Mouse (Mus musculus): Measurements from ENCODE around the gene Nf2. TPM values are rescaled to one million over a fixed set of nuclear protein-coding genes. Genes with fewer than 3 reads are reported as not detected.
"Not testable (repeated sequence)": the region's sequence is repeated elsewhere in the genome, so short reads cannot be mapped to it uniquely, and the experiment has no call there.

Gene Nf2
- polyA plus RNA-seq, 1 experiment = 38.0 TPM

DNA sequence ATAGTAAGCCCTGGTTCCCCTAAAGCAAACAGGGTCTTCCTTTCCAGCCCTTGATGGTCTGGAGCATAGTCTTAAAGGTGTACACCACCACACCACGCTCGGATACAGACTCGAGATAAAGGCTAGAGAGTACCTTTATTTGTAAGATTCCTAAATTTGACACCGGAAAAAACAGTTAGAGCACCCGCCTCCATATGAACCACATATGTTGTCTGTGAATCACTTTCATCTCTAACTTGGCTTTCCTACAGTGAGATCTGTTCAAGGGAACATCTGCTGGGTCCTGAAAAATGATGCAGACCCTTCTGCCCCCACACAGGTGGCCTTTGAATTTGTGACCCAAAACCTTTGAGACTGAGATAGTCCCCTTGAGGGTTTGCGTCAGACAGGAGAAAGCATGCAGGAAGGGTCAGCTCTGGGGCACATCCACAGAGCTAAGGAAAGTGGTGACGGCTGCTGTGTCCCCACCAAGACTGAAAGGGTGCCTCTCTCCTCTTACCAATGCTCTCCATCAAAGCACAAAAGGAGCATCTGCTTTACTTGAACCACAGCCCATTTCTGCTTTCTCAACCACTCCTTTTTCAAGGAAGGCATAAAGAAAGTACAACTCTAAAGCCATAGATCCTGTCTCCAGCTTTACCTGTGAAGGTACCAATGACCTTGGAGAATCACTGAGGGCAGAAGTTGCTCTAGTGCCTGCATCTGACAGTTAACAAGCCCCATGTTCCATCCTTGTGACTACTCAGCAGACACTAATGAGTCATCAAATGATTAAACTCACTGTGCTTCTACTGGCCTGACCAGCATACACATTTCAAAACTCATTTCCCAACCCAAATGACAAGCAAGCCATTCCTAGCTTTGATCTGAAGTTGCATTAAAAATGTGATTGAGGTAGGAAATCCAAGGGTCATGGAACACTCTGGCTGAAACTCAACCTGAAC is 34.6 kb downstream of the Nf2 start:
- Histone ChIP-seq H3K27ac (ENCODE audit: control insufficient read depth, insufficient read depth, low read depth, low read length, poor library complexity) (no peak overlapping the region), H3K4me3 (replicated peaks; ENCODE audit: control insufficient read depth, low read depth, low read length) (no peak overlapping the region), H3K4me1 (ENCODE audit: control insufficient read depth, insufficient read depth, low read length) (no peaks in the 10 kb centered on the region)
- no peak for TF ChIP-seq CTCF (IDR thresholded peaks at IDR 0.05; ENCODE audit: control insufficient read depth, insufficient read depth, low read length)
- no peak for TF ChIP-seq POLR2A (IDR thresholded peaks at IDR 0.05; ENCODE audit: borderline replicate concordance, control insufficient read depth, low read depth, low read length)
- 93% methylated on average over 7 of the region's 7 CpGs for WGBS

DNA sequence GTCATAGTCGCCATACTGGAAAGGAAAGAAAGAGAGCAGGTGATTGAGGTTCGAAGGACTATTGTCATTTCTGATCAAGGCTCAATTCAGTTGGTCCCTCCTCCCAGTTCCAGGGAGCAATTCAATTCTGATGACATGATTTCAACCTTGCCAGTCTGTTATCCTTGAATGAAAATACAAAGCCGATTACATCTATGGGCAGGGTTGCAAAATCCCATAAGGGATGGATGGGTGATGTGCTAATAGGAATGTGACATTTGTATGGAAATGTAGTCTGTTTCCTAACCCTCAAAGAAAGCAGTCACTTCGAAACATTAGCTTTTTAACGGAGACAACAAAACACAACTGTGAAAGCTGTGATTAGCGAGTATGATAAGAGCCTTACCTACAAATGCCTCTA is 41.0 kb downstream of the Nf2 start:
- WGBS = 83% methylated on average over 6 of the region's 6 CpGs
- TF ChIP-seq CTCF (IDR thresholded peaks at IDR 0.05; ENCODE audit: control insufficient read depth, insufficient read depth, low read length) (no peak), POLR2A (IDR thresholded peaks at IDR 0.05; ENCODE audit: borderline replicate concordance, control insufficient read depth, low read depth, low read length) (no peak)
- no peak overlapping the region for H3K27ac ChIP-seq (ENCODE audit: control insufficient read depth, insufficient read depth, low read depth, low read length, poor library complexity)
- no peaks in the 10 kb centered on the region for H3K4me1 ChIP-seq (ENCODE audit: control insufficient read depth, insufficient read depth, low read length)
- H3K4me3 ChIP-seq (replicated peaks; ENCODE audit: control insufficient read depth, low read depth, low read length) = no peak overlapping the region

DNA sequence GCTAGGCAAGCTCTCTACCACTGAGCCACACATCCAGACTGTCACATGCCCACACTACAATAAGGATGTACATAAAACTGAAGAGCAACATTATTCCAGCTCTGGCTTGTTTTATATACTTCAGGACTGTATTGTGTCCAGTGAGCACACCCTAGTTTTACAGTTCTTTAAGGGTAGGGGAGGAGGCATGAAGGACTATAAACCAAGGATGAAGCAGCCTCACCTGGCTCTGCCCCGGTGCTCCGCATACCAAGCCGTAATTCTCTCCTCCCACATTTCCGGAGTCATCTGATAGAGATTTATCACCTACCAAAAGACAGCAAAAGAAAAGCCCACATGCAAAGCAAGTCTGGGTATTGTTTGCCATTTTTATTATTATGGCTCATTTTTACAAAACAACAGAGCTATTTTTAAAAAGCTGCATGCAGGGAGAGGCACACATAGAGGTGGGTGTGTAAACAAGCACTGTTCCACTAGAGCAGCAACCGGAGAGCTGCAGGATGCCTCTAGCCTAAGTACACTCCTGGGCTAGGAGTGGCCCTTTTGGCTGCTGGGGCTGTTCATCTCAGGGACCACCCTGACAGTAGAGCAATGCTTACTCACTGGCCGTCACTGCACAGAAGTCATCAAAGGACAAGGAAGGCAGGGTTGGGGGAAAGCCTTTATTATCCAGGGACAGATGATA is 43.2 kb downstream of the Nf2 start:
- H3K27ac ChIP-seq (ENCODE audit: control insufficient read depth, insufficient read depth, low read depth, low read length, poor library complexity) = no peak overlapping the region
- no peak for TF ChIP-seq CTCF (IDR thresholded peaks at IDR 0.05; ENCODE audit: control insufficient read depth, insufficient read depth, low read length)
- TF ChIP-seq POLR2A (IDR thresholded peaks at IDR 0.05; ENCODE audit: borderline replicate concordance, control insufficient read depth, low read depth, low read length) = no peak
- WGBS = 87% methylated on average over 6 of the region's 6 CpGs
- no peak overlapping the region for H3K4me3 ChIP-seq (replicated peaks; ENCODE audit: control insufficient read depth, low read depth, low read length)
- no peaks in the 10 kb centered on the region for H3K4me1 ChIP-seq (ENCODE audit: control insufficient read depth, insufficient read depth, low read length)

DNA sequence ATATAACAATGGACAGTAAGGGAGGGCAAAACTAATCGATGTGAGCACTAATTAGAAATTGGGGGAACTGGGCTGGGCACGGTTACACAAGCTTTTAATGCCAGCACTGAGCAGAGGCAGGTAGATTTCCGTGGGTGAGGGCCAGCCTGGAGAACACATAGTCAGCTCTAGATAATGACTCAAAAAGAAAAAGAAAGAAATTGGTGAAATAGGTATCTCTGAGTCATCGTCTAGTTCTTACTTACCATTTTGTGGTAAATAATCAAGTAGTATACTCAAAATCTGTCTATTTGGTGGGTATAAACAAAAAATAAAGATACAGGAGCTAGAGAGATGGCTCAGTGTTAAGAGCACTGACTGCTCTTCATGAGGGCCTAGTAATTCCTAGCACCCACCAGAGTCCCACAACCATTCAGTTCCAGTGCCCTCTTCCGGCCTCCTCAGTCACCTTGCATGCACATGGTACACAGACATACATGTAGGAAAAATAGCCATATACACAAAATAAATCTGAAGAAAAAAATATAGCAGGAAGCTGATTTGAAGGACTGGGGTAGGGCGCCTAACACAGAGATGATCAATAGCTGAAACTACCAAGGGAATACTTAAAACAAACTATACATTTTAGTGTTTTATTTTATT is 44.3 kb downstream of the Nf2 start:
- no peak overlapping the region for H3K4me3 ChIP-seq (replicated peaks; ENCODE audit: control insufficient read depth, low read depth, low read length)
- WGBS = 85% methylated on average over 6 of the region's 6 CpGs
- no peaks in the 10 kb centered on the region for H3K4me1 ChIP-seq (ENCODE audit: control insufficient read depth, insufficient read depth, low read length)
- no peak overlapping the region for H3K27ac ChIP-seq (ENCODE audit: control insufficient read depth, insufficient read depth, low read depth, low read length, poor library complexity)
- no peak for TF ChIP-seq CTCF (IDR thresholded peaks at IDR 0.05; ENCODE audit: control insufficient read depth, insufficient read depth, low read length)
- TF ChIP-seq POLR2A (IDR thresholded peaks at IDR 0.05; ENCODE audit: borderline replicate concordance, control insufficient read depth, low read depth, low read length) = no peak

DNA sequence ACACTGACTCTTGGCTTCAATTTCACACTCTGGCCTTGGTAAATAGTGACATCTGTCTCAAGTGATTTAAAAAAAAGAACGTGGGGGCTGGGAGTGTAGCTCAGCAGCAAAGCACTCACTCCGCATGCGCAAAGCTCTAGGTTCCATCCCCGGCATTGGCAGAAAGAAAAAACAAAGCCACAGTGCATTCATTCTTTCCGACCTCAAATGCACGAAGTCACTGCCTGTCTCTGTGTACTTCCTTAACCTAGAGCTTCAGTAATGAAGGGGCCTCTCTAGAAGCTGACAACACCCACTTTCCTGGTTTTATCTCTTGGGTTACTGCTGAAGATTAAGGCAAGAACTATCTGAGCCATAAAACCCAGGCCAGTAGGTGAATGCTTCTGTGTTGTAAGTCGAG is 45.4 kb downstream of the Nf2 start:
- 73% methylated on average over 7 of the region's 7 CpGs for WGBS
- no peaks in the 10 kb centered on the region for H3K4me1 ChIP-seq (ENCODE audit: control insufficient read depth, insufficient read depth, low read length)
- TF ChIP-seq CTCF (IDR thresholded peaks at IDR 0.05; ENCODE audit: control insufficient read depth, insufficient read depth, low read length) = no peak
- TF ChIP-seq POLR2A (IDR thresholded peaks at IDR 0.05; ENCODE audit: borderline replicate concordance, control insufficient read depth, low read depth, low read length) = no peak
- H3K4me3 ChIP-seq (replicated peaks; ENCODE audit: control insufficient read depth, low read depth, low read length) = no peak overlapping the region
- no peak overlapping the region for H3K27ac ChIP-seq (ENCODE audit: control insufficient read depth, insufficient read depth, low read depth, low read length, poor library complexity)

DNA sequence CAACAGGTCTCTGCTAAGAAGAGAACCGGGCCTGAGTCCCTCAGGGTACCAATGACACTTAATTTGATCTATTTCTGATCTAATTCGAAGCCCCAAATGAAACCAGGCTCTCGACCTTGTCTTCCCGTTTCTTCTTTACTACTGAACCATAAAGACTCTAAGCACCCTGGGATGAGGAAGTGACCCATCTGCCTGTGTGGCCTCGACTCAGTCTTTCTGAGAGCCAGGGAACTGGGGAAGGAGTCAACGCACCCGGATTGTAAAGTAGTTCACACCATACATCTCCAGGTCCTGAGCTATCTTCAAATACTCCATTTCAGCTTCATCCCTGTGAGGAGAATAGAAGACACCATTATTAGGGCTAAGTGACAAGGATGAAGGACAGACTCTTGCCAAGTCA is 45.9 kb downstream of the Nf2 start:
- 70% methylated on average over 7 of the region's 7 CpGs for WGBS
- Histone ChIP-seq H3K4me1 (ENCODE audit: control insufficient read depth, insufficient read depth, low read length) (no peaks in the 10 kb centered on the region), H3K4me3 (replicated peaks; ENCODE audit: control insufficient read depth, low read depth, low read length) (no peak overlapping the region), H3K27ac (ENCODE audit: control insufficient read depth, insufficient read depth, low read depth, low read length, poor library complexity) (no peak overlapping the region)
- TF ChIP-seq POLR2A (IDR thresholded peaks at IDR 0.05; ENCODE audit: borderline replicate concordance, control insufficient read depth, low read depth, low read length) = no peak
- TF ChIP-seq CTCF (IDR thresholded peaks at IDR 0.05; ENCODE audit: control insufficient read depth, insufficient read depth, low read length) = no peak

DNA sequence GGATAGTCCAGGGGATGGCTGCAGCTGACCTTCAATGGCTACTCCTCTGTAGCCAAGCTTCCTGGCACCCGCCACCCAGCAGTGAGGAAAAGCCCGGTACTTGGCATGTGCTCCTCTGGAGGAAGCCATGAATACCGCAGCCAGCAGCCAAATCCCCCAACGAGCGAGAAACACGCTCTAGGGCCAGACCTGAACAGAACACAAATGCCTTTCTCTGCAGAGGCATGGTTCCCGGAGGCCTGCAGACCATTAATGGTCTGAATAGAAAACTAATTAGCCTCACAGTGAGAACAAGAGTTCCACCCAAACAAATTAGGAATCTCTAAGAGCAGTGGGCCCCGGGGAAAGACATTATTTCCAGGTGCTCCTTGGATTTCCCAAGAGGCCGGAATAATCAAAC is 46.3 kb downstream of the Nf2 start:
- Histone ChIP-seq H3K4me1 (ENCODE audit: control insufficient read depth, insufficient read depth, low read length) (no peaks in the 10 kb centered on the region), H3K4me3 (replicated peaks; ENCODE audit: control insufficient read depth, low read depth, low read length) (no peak overlapping the region), H3K27ac (ENCODE audit: control insufficient read depth, insufficient read depth, low read depth, low read length, poor library complexity) (no peak overlapping the region)
- no peak for TF ChIP-seq POLR2A (IDR thresholded peaks at IDR 0.05; ENCODE audit: borderline replicate concordance, control insufficient read depth, low read depth, low read length)
- TF ChIP-seq CTCF (IDR thresholded peaks at IDR 0.05; ENCODE audit: control insufficient read depth, insufficient read depth, low read length) = no peak
- 92% methylated on average over 9 of the region's 9 CpGs for WGBS

DNA sequence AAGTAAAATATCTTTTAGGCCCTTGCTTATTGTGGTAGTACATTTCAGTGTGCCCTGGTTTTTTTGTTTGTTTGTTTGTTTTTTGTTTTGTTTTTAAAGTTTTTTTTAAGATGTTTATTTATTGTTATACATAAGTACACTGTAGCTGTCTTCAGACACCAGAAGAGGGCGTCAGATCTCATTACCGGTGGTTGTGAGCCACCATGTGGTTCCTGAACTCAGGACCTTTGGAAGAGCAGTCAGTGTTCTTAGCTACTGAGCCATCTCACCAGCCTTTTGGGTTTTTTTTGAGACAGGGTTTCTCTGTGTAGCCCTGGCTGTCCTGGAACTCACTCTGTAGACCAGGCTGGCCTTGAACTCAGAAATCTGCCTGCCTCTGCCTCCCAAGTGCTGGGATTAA is 46.9 kb downstream of the Nf2 start:
- WGBS = 84% methylated on average over 2 of the region's 2 CpGs
- H3K4me1 ChIP-seq (ENCODE audit: control insufficient read depth, insufficient read depth, low read length); H3K27ac ChIP-seq (ENCODE audit: control insufficient read depth, insufficient read depth, low read depth, low read length, poor library complexity); H3K4me3 ChIP-seq (replicated peaks; ENCODE audit: control insufficient read depth, low read depth, low read length): not testable (repeated sequence)
